Mouse (Mus musculus): ENCODE data around the gene Slc10a3.
"Not testable (repeated sequence)": the region's sequence is repeated elsewhere in the genome, so short reads cannot be mapped to it uniquely, and the experiment has no call there.

Slc10a3 gene

DNA sequence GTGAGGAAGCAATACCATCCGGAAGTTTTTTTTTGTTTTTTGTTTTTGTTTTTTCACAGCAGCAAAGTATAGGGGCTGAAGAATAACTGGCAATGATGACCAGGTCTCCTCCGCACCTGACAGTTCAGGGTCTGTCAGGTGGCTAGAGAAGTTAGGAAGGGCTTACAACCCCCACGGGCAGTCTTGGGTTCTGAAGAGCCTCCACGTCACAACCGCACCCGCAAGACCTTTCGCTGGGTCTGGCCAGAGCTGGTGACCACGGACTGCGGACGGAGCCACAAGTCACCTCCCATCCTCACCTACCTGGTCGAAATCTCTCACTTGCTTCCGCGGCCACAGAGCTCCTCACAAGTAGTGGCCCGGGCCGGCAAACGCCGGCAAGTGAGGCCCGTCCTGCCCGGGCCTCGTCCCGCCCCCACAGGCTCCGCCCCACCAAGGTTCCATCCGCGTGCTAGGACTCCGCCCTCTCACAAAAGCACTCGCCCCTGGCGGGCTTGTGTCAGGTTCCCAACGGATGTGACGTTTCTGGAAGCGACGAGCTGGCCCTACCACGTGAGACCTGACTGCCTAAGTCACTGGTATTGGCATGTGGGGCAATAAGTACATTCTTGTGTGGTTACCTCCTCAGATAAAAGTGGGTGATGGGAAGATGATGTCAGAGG, at the start of gene Slc10a3, which contains the start of gene Ubl4a:
Gene Slc10a3, minus strand, starts transcription at position 462 of the 662 bp plus-strand sequence.
Gene Ubl4a, minus strand, starts transcription at position 331 of the 662 bp plus-strand sequence.
- peak; percentile 83 to 84 for DNase-seq

DNA sequence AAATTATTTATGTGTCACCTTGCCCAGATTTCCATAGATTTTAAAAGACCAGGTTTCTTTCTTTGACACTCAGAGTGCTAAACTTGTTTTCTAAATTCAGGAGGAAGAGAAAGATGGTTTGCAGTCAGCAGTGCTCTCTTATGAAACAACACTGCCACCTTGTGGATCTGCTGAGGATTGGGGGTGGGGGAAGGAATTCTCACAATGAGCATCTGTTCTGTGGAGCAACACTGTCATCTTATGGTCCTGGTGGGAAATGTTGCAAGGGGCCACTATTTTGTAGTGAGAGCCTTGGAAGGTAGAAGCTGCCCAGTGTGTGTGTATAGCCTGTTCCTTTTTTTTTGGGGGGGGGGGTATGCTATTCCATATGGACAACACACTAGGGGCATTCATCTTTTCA, 40.2 kb upstream of the Slc10a3 start:
- peak; percentile 36 to 41 for DNase-seq

DNA sequence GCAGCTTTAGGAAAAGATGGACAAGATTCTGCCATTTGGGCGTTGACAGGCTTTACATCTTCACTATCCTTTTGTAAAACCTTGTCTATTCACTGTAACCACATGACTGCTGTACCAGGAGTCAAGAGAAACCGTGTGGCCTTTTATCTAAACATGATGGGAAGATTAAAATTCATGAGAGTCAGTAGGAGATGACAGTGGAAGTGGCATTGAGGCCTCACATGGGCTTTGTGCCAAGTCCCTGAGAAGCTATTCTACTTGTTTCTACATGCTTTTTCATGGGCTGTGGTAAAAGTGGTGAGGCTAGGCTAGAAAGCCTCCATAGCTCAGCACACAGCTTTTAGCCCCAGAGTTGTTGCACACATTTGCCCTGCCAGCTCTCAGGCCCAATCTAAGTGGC, 35.2 kb upstream of the Slc10a3 start:
- no peak for DNase-seq

DNA sequence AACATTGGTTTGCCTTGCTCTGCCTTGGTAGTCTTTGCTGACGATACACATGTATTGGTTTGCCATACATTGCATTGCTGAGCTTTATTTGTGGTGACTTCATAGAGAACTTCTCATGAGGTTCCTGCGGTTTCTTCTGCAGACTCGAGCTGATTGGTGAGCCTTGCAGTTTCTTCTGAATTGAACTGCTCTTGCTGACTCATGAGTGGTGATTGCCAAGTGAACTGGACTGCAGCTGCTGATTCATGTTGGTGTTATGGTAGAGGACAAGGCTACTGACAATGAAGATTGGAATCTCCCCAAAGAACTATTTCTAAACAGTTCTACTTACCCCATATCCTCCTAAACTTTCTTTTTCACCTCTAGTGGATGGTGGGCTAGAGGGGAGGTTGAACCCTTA, 27.0 kb upstream of the Slc10a3 start:
- no peak for DNase-seq

DNA sequence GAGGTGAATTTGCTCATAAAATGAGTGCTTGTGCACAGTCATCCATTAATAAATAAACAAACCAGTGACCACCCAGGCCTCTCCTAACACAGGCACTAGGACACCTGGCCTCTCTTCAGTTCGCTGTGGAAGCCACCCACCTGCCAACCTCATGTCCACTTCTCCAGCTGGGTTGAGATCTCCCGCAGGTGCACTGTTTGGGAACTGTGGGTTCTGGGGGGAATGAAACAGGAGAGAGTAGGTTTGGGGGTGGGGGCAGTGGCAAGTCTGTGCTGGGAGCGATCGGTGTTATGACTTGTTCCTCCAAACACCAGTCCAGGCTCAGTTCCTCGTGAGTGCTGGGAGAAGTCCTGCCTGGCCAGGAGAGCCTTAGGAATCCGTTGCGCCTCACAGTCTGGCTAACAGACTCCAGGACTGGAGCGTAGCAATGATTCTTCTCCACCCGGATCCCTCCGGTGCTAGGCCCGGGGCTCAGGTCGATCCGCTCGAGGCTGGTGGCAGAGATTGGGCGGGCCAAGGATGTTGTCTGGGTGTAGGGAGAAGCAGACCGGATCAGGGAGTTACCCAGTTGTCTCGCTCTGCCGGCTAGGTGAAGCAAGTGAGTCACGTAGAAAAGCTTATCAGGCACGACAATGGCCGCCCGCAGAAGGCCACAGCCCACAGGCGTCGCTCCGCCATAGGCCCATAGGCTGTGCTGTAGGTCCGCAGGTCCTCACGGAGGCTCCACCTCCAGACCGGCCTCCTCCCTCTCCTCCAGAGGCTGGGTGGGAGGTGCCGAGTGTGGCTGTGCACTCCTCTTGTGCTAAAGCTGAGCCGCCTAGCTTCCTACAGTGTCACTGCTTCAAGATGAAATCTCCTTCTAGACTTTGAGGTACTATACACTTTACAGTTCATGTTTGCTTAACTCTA, 19.6 kb upstream of the Slc10a3 start, which contains the start of the genes Fam3a and Ikbkg:
Gene Fam3a, minus strand, starts transcription at position 738 of the 909 bp plus-strand sequence.
Gene Ikbkg, plus strand, starts transcription at position 756 of the 909 bp plus-strand sequence.
- DNase-seq = peak; percentile 69 to 76

DNA sequence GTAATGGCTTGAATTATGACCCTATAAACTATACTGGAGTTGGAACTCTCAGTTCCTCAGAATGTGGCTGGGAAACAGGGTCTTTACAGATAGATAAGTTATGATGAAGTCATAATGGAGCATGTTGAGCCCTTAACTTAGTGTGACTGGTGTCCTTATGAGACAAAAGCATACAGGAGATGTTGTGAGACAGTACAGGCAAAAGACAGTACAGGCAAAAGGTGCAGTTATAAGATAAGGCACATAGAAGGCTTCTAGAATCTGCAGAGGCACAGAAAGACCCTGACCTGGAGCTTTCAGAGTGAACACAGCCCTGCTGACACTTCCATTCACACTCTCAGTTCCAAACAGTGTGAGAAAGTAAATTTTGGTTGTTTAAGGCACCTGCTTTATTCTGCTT, 15.0 kb upstream of the Slc10a3 start:
- DNase-seq = no peak

DNA sequence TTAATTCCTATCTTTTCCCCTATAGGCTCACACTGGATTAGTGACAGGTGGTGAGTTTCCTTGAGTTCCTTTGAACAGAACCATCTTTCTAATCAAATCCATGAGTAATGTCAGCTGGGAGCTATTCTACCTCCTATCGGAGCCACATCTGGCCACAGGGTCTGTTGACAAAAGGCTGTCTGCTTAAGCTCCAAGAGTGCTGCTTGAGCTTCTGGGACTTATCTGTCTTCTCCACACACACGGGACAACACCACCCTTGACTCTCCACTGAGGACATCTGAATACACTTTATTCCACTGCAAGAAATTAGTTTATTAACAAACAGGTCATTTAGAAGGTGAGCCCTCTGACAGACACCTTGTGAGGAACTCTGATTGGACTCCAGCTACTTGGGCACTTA, 11.3 kb upstream of the Slc10a3 start:
- no peak for DNase-seq

DNA sequence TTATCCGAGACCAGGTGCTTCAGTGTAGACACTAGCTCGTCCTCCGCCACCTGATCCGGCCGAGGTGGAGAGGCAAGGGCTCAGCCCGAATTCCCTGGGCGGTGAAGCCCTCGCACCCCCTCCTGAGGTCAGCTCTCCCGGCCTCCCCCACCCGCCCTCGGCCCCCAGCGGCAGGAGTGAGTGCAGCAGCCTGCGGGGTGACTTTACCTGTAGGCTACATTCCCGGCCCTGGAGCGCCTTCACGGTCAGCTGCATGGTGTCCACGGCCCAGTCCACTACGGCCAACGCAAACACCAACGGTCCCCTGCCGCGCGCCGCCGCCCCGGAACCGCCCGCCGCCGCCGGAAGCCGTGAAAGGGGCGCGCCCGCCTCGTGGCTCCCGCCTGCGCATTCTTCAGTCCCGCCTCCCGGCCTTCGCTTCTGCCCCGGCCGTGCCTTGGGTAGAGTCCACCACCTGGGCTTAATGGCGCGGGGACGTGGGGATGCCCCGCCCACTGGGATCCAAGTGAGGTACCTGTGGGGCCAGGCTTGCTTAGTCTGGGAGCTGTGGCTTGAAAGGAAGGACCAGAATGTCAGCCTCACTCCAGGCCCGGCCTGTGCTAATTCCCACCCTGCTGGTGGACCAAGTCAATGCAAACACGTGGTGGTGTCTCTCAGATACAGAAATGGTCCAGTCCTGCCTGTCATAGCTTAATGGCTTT, 4.8 kb downstream of the Slc10a3 start:
- peak; percentile 60 to 70 for DNase-seq

DNA sequence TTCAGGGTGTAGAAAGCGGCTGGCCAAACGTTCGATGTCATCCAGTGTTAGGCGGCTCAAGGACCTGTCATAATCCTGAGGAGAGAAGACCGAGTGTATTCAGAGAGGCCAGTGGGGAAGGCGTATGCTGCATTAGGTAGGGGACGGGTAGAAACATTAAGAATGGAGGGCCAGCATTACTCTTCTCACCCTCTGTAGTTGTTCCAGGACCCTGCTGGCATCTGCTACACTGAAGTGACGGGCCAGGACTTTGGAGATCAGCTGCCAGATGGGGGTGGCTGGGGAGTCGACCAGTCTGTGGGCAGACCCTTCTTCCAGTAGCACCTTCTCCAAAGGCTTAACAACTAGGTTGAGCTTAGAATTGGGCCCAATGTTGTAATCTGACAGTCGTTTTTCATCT, 5.6 kb downstream of the Slc10a3 start:
- DNase-seq = no peak

DNA sequence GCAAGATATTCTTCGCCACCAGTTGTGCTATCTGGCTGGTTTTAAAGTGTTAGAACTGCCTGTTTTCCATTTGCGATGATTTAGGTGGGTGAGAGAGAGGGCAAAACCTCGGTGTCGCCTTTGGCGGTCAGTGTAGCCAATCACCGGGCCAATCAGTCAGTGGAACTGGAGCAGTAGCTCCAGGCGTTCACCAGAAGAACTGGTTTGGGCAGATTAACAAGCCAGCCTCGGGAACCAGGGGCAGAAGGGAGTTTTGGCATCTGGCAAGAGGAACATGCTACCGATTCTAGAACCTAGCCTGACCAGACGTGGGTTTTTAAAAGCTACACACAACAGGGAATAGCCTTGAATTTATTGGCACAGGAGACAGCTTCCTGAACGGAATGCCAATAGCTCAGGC, 14.0 kb downstream of the Slc10a3 start:
- no peak for DNase-seq

DNA sequence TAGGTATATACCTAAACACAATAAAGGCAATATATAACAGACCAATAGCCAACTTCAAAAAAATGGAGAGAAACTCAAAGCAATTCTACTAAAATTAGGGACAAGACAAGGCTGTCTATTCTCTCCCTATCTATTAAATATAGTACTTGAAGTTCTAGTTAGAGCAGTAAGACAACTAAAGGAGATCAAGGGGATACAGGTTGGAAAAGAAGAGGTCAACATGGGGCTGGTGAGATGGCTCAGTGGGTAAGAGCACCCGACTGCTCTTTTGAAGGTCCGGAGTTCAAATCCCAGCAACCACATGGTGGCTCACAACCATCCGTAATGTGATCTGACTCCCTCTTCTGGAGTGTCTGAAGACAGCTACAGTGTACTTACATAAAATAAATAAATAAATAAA, 16.1 kb downstream of the Slc10a3 start:
- DNase-seq = not testable (repeated sequence)

DNA sequence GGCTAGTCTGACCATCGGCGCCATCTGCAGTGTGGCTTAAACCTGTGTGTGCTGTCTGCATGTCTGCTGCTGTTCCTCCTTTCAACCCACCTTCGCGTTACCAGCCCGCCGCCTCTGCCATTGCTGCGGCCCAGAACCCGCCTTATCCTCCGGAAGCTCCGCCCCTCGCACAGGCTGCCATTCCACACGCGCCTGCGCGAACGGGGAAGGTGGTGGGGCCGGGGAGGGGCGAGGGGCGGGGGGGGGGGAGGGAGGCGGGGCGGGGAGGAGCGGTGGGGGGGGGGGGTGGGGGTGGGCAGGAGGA, 19.7 kb downstream of the Slc10a3 start, which contains the start of gene Lage3:
Gene Lage3, minus strand, starts transcription at position 152 of the 304 bp plus-strand sequence.
- peak; percentile 70 to 72 for DNase-seq

DNA sequence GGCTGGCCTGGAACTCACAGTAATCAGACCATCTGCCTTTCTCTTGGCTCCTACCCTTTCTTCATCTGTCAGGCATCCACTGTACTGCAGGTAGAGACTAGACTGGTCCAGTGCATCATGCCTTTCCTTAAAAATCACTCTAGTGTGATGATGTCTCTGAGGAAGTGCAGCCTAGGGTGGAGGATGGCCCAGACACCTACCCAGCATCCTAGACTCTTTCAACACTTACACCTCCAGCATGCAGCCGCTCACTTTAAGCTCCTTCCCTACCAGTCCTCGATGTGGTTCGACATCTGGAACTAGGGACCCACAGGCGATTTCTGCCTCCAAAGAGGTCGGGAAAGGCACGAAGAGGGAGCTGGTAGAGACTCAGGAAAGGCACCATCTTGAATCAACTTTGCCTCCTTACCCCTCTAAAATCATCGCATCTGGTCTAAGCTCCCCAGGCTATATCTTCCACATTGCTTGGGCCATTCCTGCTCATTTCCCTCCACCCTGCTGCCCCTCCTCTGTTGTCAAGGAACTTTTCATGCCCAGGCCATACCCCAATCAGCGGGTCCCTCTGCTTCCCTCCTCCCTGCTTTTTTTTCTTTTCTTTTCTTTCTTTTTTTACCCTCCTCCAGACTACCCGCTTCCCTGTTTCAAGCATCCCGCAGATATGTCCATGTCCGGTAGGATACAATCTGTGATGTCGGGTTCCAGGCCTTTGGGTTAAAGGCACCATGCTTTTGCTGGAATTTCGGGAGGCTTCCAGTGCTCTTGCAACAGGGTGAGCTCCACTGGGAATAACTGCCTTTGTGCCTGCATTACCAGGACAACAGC, 20.3 kb downstream of the Slc10a3 start:
- no peak for DNase-seq

DNA sequence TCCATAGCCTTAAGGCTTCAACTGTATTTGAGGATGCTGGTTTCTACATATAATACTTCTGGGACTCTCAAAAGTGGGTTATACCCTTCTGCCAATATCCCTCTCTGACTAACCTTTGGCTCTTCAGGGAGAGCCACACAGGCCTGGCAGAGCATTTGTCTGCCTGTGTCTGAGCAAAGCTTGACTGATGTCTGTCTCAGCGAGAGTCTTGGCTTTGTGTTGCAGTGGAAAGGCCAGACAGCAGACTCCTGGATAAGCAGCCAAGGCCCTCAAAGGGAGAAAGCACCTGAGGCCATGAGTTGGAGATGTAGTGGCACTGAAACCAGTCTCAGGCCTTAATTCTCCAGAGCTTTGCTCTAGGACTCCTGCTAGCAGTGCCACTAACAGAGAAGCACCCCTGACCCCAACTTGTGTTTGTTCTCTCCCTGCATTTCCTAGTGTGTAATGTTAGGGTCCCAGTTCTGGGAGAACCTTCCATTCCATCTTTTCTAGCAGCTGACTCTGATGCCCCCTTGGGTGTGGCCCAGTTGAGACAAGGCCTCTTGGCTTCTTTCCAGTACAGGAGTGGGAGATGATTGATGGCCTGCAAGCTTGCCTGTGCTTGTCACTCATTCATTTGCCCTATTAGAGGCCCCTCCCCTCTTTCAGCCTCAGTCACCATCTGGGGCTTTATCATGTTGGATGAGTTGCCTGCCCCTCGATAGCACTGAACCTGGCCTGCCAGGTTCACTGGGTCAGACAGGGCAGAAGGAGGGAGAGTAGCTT, 42.8 kb downstream of the Slc10a3 start:
- no peak for DNase-seq

DNA sequence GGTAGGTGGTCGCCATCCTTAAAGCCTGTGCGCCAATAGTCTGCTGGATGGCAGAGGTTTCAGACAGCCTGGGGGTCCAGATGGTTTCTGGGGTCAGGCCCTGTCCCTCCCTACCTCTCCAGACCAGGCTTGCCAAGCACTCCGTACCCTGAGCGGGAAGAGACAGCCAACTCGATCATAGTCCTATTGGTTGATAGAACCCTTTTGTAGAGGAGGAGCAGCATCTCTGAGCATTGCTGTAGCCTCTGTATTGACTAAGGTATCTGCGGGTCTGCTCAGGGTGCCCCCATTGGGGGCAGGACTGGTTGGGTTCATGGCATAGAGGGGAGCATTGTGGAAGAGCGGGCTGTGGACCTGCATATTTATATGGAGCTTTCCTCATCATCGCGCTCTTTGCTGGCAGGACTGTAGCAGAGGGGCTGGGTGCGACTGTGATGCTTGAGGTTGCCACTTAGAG, 43.9 kb downstream of the Slc10a3 start:
- DNase-seq = no peak

DNA sequence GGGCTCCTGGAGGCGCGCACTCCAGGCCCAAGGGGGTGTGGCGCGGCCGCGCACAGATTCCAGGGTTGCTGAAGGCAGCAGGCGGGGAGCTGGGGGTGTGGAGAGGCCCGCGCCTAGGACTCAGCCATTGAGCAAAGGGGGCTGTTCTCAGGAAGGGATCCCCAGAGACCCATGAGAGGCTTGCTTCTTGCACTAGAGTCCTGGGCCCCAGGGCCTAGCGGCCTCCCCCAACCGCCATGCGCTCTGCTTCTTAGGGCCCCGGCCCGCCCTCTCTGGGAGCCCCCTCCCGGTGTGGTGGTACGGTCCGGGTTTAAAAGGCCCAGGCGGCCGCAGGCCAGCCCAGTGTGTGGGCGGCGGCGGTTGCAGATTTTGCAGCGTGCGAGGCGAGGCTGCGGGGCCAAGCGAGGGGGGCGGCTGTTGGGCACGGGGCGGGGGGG, 44.4 kb downstream of the Slc10a3 start, which contains the start of gene Plxna3:
Gene Plxna3, plus strand, starts transcription at position 342 of the 437 bp plus-strand sequence.
- peak; percentile 45 to 59 for DNase-seq
